Mouse (Mus musculus) liver, embryonic 11.5 days (tissue): ENCODE measurements around the gene Fpr1. TPM values are rescaled to one million over a fixed set of nuclear protein-coding genes. Genes with fewer than 3 reads are reported as not detected.
A peak's percentile ranks its signal among the peaks of the same experiment; 100 is the strongest.

Source experiments
- ATAC-seq: fragments of 200-750 bp; cut with Nextera tagmentation; replicated peaks from 2 replicates; pipeline ENCODE4 v1.8.0; 2017; ENCODE audit warnings: moderate number of reproducible peaks, mild to moderate bottlenecking, moderate TSS enrichment, moderate library complexity; ENCODE audit not compliant: low FRiP score
- DNase-seq: peaks from one replicate; pipeline ENCODE4 v3.0.0-alpha.2; 2017; ENCODE audit warnings: low spot score
- H3K27ac ChIP-seq: fragments of 300-500 bp; sonication (generic); 2 replicates; pipeline ENCODE4 v1.5.1; 2014; ENCODE audit warnings: mild to moderate bottlenecking, low read depth, low read length, control low read depth
- H3K27me3 ChIP-seq: fragments of 300-500 bp; sonication (generic); replicated peaks from 2 replicates; pipeline ENCODE4 v1.6.1; 2014; ENCODE audit warnings: low read length, mixed read lengths; ENCODE audit not compliant: control insufficient read depth, insufficient read depth
- H3K36me3 ChIP-seq: fragments of 300-500 bp; sonication (generic); 2 replicates; pipeline ENCODE4 v1.6.1; 2014; ENCODE audit warnings: mild to moderate bottlenecking, low read length, moderate library complexity, mixed read lengths; ENCODE audit not compliant: control insufficient read depth, insufficient read depth
- H3K4me1 ChIP-seq: fragments of 300-500 bp; sonication (generic); replicated peaks from 2 replicates; pipeline ENCODE4 v1.6.1; 2014; ENCODE audit warnings: low read length, mixed read lengths; ENCODE audit not compliant: control insufficient read depth, insufficient read depth
- H3K4me2 ChIP-seq: fragments of 300-500 bp; sonication (generic); 2 replicates; pipeline ENCODE4 v1.6.1; 2014; ENCODE audit warnings: mild to moderate bottlenecking, control low read depth, moderate library complexity
- H3K4me3 ChIP-seq: fragments of 300-500 bp; sonication (generic); 2 replicates; pipeline ENCODE4 v1.5.1; 2014; ENCODE audit warnings: low read depth, low read length, control low read depth
- H3K9ac ChIP-seq: fragments of 300-500 bp; sonication (generic); 2 replicates; pipeline ENCODE4 v1.6.1; 2014; ENCODE audit warnings: low read depth, low read length, control low read depth
- H3K9me3 ChIP-seq: fragments of 300-500 bp; sonication (generic); 2 replicates; pipeline ENCODE4 v1.6.1; 2016; ENCODE audit warnings: low read length, inconsistent platforms, mixed read lengths; ENCODE audit not compliant: control insufficient read depth
- WGBS: fragments of 180-500 bp; shearing (Covaris S2); extraction: QIAGEN DNeasy Blood & Tissue Kit; methylation state at CpG from one replicate; pipeline ENCODE4 v1.1.7; 2014; 5-methylcytosine and 5-hydroxymethylcytosine counted together
- microRNA counts: library from miRNA; unstranded; fragments of <30 nt; microRNA quantifications from one replicate; lab custom pipeline; 2015
- microRNA-seq: library from miRNA; unstranded; fragments of <30 nt; microRNA quantifications from one replicate; pipeline ENCODE4, GENCODE M21; 2017; ENCODE audit warnings: borderline number of aligned reads
- polyA plus RNA-seq: library from polyadenylated mRNA; unstranded; fragments of >200 nt; fragmentation: Nextera tagmentation; extraction: Ambion mirVana; gene quantifications from 2 replicates; pipeline ENCODE4 v1.2.1, GENCODE M21; 2014

Gene Fpr1
- polyA plus RNA-seq, 1 experiment from 2014 or later, result 0.37 TPM

DNA sequence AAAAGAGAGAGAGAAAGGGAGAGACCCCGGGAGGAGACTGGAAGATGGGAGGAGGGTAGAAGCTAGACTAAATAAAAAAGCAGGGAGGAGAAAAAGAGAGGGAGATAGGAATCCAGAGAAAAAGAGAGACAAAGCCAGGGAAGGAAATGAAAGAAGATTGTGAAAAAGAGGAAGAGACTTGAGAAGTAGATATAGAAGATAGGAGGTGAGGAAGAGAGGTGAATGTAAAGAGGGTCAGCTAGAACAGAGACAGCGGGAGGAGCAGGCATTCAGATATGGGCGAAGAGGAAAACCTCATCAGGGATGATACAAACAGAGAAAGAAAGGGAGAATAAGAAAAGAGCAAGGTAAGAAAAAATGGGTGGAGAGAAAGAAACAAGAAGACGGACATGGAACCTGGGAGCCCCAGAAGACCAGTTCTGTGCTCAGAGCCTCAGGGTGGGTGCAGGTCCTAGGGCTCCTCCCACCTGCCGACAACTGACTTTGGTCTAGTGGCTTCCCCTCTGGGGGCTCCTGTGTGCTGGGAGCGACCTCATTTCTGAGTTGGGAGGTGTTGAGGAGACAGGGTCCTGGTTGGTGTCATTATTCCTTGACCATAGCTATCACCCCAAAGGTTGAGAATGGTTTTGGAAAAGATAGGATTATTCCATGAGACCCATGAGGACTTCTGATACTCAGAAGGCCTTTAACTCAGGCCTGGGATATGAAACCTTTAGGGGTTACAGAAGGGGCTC, 54.5 kb downstream of the Fpr1 start:
- Histone ChIP-seq H3K9me3 (no peaks in the 10 kb centered on the region), H3K9ac (no peak overlapping the region), H3K36me3 (peaks cover 3% of the 10 kb centered on the region; the same call in 1 of the 2 replicates), H3K4me1 (peaks cover 4% of the 10 kb centered on the region), H3K27me3 (peaks cover 7% of the 10 kb centered on the region; the same call in 1 of the 2 replicates), H3K4me3 (peak overlapping the region; percentile 67), H3K4me2 (peak overlapping the region; percentile 73), H3K27ac (peak overlapping the region; percentile 90; the same call in 1 of the 2 replicates)
- WGBS, result 14% methylated on average over 6 of the region's 6 CpGs
- ATAC-seq (no peak), DNase-seq (no peak)

DNA sequence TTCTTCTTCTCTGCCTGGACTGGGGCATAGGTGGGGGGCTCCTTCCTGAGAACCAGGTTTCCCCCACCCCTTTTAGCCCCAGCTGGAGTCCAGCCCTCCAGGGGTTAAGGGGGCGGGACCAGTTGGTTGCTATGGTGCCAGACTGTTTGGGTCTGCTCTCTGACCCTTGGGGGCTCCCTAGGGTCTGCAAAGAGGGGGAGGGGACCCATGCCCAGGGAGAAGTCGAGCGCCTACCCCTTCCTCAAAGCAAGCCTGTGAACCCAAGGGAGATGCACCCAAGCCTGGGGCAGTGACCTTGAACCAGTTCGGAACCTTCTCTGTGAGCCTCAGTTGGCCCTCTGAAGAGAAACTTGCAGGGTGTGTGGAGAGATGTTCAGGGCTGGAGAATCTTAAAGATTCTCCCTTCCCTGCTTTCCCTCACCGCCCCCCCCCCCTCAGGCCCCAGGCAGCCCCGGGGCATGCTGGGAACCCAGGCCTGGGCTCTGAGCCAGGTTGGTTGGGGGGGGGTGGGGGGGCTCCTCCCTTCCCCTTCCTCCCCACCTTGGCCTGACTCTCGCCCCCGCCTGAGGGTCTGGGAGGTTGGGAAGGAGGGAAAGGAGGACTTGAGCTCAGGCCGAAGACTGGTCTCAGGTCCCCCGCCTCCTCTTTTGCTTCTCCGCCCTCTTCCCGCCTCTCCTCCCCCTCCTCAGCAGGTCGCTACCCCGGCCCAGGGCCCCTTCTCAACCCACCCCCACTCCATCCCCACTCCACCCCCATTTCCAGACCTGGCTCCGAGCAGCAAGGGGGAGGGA, 55.4 kb downstream of the Fpr1 start:
- Histone ChIP-seq H3K4me3 (peak overlapping the region; percentile 67), H3K4me1 (peaks cover 4% of the 10 kb centered on the region), H3K4me2 (peak overlapping the region; percentile 73), H3K36me3 (peaks cover 3% of the 10 kb centered on the region; the same call in 1 of the 2 replicates), H3K27me3 (peaks cover 7% of the 10 kb centered on the region; the same call in 1 of the 2 replicates), H3K9me3 (no peaks in the 10 kb centered on the region), H3K27ac (peak overlapping the region; percentile 90), H3K9ac (peak overlapping the region; percentile 61)
- DNase-seq (peak; percentile 78), ATAC-seq (peak; percentile 37)
- 3% methylated on average over 12 of the region's 15 CpGs for WGBS

DNA sequence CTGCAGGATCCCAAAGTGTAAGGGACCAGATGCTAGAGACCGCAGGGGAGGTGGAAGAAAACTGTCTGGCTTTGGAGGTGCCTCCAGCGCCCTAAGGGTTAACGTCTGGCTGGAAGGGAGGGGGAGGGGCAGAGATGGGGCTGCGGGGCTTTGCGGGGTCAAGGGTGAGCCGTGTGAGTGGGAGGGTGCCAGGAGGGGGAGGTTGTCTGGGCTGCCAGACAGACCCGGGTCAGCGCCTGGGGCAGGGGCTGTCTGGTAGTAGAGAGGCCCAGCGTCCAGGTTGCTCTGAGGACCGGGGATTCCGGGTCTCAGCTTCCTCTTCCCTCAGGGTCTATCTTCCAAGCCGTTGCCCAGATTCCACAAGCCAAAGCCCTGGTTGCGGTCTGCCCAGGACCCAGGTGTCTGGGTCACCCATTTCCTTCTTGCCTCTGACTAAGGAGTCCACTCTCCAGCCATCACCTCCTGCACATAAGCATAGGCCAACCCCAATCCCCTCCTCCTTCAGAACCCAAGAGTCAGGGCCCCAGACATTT, 56.0 kb downstream of the Fpr1 start:
- DNase-seq (peak; percentile 73), ATAC-seq (peak; percentile 63)
- no peaks in the 10 kb centered on the region for H3K9me3 ChIP-seq
- H3K27ac ChIP-seq, result peak overlapping the region; percentile 90
- H3K36me3 ChIP-seq, result 0 out of 2 replicates have a peak, but pooled peaks cover 3% of the 10 kb centered on the region
- H3K27me3 ChIP-seq, result peaks cover 7% of the 10 kb centered on the region; the same call in 1 of the 2 replicates
- under 1% methylated on average over 9 of the region's 13 CpGs for WGBS
- peak overlapping the region; percentile 67 for H3K4me3 ChIP-seq
- peak overlapping the region; percentile 73 for H3K4me2 ChIP-seq
- peak overlapping the region; percentile 61 for H3K9ac ChIP-seq
- H3K4me1 ChIP-seq, result peaks cover 4% of the 10 kb centered on the region

DNA sequence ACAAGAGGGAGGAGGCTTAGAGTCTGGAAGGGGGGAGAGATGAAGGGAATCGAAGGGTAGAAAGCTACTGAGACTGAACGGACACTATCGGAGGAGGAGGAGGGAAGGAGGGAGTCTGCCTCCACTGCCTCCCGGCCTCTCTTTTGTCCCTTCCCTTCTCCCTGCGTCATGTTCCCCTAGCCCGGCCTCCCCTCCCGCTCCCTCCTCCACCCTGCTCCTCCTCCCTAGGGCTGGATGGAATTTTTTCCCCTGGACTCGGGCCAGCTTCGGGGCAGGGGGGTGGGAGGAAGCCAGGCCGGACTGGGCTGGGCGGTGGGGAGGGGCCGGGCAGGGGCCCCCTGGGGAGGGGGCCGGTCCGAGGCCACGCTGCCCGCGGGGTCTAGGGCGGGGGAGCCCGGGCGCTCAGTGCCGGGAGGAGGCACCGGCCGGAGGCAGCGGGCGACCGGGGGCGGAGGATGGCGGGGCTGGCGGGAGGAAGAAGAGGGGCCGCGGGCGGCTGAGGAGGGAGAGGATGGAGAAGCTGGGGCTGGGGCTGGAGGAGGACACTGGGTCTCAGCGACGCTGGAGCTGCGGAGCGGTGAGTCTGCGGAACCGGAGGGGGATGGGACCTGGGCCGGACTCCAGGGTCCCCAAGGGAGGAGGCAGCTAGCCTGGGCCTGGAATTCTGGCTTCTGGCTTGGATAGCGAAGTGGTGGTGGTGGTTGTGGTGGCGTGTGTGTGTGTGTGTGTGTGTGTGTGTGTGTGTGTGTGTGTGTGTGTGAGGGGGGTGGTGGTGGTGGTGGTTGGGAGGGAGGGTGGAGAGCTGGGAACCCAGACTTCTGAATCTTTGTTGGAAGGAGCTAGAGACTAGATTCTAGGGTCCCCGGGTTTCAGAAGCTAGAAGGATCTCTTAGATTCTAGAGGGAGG, 56.7 kb downstream of the Fpr1 start, which contains the start of gene Spaca6:
Spaca6 (plus strand) TSS at position 408 of the 907 bp plus-strand sequence.
- peaks cover 7% of the 10 kb centered on the region; the same call in 1 of the 2 replicates for H3K27me3 ChIP-seq
- WGBS, result under 1% methylated on average over 36 of the region's 42 CpGs

More for the DNA sequence above, 56.7 kb downstream of the Fpr1 start, which contains the start of gene Spaca6:
- peaks cover 4% of the 10 kb centered on the region for H3K4me1 ChIP-seq
- H3K4me3 ChIP-seq, result peak within 1 kb of the TSS; percentile 67
- peak within 1 kb of the TSS; percentile 61 for H3K9ac ChIP-seq
- 0 out of 2 replicates have a peak, but pooled peaks cover 2% of the 10 kb centered on the region for H3K36me3 ChIP-seq
- peak; percentile 70 for ATAC-seq
- peak within 1 kb of the TSS; percentile 73 for H3K4me2 ChIP-seq
- DNase-seq, result peak; percentile 83
- peak within 1 kb of the TSS; percentile 90 for H3K27ac ChIP-seq
- H3K9me3 ChIP-seq, result no peaks in the 10 kb centered on the region

MicroRNAs encoded within 50 kb of the gene (microRNA counts, 519-probe panel; counts per million panel counts)
- 6,782 counts per million, percentile 83 among the panel's probes with 10 or more counts for microRNA mmu-let-7e (lab: Ali Mortazavi, UCI)
- microRNA mmu-miR-125a-3p (lab: Ali Mortazavi, UCI), result 5,051 counts per million, percentile 43 among the panel's probes with 10 or more counts
- 7,595 counts per million, percentile 93 among the panel's probes with 10 or more counts for microRNA mmu-miR-125a-5p (lab: Ali Mortazavi, UCI)
- microRNA mmu-miR-99b (lab: Ali Mortazavi, UCI), result 6,664 counts per million, percentile 82 among the panel's probes with 10 or more counts

Small RNA genes within 50 kb of the gene (microRNA-seq; reads per million reads assigned to microRNA genes)
- not detected for gene Gm25927
- 7,630 reads per million, percentile 92 among the genes with 10 or more reads in this experiment for gene Mir125a
- 19,800 reads per million, percentile 97 among the genes with 10 or more reads in this experiment for gene Mir99b
- not detected for gene Mirlet7e

Other genes starting within 250 kb of the Fpr1 start
- gene Vmn2r90, start 180.2 kb downstream of the Fpr1 start, polyA plus RNA-seq, result not detected in 2 replicates
- 11.2 and 16.4 TPM in 2 replicates for gene Spaca6, start 56.8 kb downstream of the Fpr1 start, polyA plus RNA-seq
- gene Has1, start 28.7 kb downstream of the Fpr1 start, polyA plus RNA-seq, result 0.31 and 0.58 TPM in 2 replicates
- 0.21 TPM in 1 of 2 replicates, not detected in the other for gene Fpr2, start 3.9 kb upstream of the Fpr1 start, polyA plus RNA-seq
- gene Fpr3, start 3.9 kb upstream of the Fpr1 start, polyA plus RNA-seq, result not detected in 2 replicates
- not detected in 2 replicates for gene Fpr-rs4, start 137.8 kb upstream of the Fpr1 start, polyA plus RNA-seq
- not detected in 2 replicates for gene Vmn2r124, start 165.5 kb upstream of the Fpr1 start, polyA plus RNA-seq
- gene Vmn2r91, start 201.1 kb upstream of the Fpr1 start, polyA plus RNA-seq, result not detected in 2 replicates